Mouse (Mus musculus): ENCODE results near the gene Mtg1.

The Mtg1 gene

DNA sequence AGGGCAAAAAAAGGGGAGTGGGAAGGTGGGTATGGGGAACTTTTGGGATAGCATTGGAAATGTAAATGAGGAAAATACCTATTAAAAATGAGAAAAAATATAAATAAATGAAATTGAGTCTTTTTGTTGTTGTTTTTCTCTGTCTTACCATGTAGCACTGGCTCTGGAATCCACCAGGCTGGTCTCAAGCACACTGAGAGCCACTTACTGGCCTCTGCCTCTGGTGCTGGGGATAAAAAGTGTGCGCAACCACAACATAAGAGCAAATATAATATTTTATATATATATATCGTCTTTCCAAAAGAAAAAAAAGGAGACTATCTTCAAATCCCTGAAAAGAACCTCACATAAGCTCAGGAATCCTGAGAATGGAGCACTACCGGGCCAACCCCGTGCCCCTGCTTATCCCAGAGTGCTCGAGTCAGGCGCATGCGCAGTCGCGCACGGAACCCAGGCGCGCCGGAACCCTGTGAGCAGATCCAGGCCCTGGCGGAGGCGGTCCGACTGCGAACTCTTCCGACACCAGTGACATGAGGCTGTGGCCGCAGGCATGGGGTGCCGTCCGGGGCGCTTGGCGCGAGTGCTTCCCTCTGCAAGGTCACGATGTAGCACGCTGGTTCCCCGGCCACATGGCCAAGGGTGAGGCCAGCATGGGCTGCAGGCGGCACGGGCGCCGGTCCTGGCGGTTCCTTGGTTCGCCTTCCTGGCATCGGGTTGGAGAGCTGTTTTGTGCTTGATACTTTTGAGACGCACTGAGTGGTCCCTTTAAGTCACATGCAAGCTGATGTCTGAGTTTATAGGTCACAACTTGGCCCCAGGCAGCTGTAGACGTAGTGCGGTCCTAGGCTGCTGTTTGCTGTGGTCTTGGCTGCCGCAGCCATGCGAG, at the start of gene Mtg1:
TSS of gene Mtg1 (plus strand) at position 430 of the 886 bp plus-strand sequence.
- DNase-seq = peak; percentile 96

DNA sequence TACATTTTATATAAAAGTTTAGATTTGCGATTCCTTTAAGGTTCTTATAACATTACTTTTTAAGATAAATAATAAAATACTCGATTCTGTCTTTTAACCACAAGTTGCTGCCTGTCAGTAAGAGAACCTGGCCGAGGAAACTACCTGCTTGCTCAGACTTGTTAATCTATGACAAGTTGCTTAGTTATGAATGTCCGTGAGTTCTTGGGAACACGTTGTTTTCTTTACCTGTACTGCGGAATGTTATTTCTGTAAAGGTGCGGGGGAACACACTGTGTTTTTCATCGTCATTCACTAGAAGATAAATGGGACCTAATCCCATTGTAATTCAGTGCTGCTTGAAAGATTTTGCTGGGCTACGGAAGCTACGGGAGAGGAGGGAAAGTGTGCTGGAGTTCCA, 46.8 kb upstream of the Mtg1 start:
- no peak for DNase-seq

DNA sequence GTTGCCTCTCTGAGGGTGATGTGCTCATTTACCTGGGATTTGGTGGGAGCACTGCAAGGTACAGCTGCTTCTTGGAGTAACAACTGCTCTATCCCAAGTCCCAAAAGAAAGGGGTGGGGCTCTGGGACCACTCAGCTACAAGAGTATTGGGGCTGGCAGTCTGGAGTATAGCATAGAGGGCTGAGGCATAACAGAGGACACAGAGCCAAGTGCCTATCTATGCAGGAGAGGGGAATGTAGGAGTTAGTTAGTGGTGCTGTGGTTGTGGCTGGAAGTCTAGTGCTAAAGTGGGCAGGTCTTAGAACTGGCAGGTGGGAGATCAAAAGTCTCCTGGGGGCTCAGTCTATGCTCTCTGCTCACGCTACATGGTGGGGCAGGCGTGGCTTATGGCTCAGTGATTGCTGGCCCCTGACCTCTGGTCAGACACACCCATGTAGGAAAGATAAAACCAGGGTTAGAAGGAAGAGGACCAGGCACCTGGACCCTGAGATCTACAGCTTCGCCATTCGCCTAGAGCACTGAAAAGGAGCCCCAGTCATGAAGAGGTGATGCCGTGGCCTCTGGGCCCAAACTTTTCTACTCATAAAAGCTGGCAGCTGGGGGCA, 44.3 kb upstream of the Mtg1 start, which contains the start of gene Prap1:
TSS of gene Prap1 (plus strand) at position 472 of the 605 bp plus-strand sequence.
- no peak for DNase-seq

DNA sequence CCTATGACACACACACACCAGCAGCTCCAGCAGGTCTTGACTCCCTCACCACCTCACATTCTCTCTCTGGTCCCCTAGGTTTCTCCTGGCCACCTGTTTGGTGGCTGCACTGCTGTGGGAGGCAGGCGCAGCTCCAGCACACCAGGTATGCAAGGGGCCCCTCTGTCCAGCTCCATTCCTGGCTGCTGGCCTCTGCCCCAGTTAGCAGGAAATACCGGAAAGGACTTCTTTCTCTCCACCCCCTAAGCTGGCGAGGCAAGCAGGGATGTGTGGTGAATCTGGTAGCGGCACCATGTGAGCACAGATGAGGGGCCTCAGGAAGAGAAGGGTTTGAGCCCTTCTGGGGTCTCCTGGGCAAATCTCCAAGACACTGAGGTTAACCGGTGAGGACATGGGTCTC, 42.4 kb upstream of the Mtg1 start:
- DNase-seq = no peak

DNA sequence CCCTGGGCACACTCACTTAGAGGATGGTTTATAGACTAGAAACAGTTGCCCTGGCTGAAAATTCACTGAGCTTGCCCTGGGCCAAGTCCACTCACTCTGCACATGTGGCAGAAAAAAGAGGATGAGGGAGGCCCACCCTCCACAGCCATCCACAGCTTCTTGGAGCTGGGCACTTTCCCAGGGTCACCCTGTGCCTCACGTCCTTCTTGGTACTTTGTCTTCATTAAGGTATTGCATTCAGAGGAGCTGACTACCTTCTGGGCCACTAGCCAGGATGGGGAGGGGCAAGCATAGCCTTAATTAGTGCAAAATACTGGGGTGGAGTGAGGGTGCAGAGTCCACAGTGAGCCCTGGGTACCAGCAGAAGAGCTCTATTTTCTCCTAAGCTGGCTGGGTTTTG, 41.8 kb upstream of the Mtg1 start:
- no peak for DNase-seq

DNA sequence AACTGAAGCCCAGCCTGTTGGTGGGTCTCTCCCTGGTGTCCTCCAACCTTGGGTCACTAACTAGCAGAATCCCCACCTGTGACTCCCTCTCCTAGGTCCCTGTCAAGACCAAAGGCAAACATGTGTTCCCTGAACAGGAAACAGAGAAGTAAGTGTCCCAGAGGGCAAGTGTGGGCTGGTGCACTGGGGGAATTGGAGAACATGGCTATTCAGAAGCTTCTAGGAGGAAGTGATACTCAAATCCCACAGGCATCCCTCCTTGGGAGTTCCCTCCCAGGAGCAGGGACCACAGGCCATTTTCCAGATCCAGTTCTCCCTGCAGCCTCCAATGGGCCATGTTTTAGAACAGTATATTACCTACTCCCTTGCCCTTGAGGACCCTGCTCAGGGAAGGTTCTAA, 41.3 kb upstream of the Mtg1 start:
- DNase-seq = no peak

DNA sequence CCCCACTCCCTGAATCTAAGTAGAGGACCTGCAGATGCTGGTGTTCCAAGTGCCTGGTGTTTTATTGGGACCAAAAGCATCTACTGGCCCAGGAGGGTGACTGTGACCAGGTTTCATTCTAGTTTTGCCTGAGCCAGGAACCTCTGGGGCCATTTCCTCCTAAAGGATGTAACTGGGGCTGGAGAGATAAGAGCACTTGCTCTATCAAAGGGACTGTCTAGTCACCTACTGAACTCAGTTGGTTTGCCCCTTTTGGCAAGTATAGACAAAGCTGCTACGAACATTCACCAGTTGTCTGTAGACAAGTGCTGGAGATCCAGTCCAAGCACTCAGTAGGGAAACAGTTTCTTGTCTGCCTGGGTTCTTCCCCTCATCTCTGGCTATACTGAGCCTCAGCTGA, 38.9 kb upstream of the Mtg1 start:
- DNase-seq = no peak

DNA sequence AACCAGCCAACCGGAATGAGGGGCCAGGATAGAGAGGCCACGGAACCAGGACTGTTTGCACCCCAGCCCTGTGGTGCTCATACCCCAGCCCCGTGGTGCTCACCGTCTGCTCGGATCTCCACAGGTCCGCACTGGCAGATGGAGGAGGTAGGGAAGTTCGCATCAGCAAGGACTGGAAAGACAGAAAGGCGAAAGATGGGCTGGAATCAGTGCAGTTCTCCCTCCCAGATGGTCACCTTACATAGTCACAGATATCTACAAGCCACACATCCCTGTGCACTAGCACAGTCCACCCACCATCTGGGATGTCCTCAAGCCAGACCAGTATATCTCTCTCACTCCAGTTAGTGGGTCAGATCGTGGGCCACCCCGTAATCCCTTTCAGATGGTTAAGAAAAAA, 35.9 kb upstream of the Mtg1 start:
- DNase-seq = no peak

DNA sequence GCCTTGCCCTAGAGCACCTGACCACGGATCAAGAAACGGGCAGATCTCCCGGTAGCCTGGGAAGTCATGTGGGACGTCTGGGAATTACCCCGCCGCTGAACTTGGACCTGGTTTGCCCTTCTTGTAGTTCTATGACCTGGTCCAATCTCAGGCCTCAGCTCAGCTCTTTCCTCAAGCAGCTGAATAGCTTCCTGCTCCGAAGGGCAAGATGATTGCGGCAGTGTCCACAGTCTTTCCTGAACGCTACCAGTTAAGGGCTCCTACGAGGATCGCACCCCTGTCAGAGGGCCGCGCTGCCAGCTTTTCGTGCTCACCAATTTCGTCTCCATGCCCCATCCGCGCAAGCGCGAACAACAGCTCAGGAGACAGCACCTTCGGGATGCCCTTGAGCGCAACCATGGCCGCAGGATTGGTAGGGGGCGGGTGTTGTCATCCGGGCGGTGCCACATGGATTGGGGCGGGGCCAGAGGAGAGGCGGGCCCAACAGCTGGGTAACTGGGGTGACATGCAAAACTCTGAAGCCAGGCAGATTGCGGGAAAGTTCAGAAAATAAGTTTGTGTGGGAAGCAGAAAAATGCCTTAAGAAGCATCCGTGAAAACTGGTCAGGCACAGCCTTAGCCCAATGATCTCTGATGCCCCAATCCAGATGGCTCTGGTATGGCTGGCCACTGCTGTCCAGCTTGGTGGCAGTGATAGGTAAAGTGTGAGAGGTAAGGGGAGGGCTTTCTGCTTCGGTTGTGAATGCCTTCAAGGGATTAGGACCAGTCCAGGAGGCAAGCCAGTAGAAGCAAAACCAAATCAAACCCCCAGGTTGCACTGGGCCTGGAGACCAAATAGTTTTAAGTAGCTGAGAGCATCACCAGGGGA, 35.1 kb upstream of the Mtg1 start, which contains the start of gene Fuom:
TSS of gene Fuom (minus strand) at position 449 of the 868 bp plus-strand sequence.
- peak; percentile 93 for DNase-seq

DNA sequence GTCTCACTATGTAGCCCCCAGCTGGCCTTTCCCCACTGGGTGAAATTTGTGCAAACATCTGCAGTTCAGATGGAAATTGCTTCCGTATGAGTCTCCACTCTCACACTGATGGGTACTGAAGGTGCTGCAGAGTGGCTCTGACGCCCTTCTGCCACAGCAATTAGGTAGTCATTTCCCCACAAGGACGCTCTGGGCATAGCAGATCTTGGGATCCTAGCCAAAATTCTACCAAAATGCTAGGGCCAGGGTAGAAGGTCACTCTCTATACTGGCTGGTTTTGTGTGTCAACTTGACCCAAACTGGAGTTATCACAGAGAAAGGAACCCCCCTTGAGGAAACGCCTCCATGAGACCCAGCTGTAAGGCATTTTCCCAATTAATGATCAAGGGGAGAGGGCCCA, 33.4 kb upstream of the Mtg1 start:
- no peak for DNase-seq

DNA sequence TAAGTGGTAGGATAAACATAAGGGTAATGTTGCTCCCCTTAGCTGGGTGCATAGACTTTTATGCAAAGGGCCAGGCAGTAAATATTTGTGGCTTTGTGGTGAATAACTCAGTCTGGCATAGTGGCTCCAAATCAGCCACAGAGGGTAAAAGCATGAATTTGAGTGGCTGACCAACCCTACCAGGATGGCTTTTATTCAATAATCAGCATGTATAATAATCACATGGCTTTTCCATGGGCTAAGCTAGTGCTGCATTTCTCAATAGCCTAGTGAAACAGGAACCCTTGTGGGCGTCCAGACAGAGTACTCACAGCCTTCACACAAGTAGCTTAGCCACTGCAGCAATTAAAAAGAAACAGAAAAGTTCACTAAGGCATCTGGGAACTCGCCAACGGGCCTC, 25.4 kb upstream of the Mtg1 start:
- no peak for DNase-seq

DNA sequence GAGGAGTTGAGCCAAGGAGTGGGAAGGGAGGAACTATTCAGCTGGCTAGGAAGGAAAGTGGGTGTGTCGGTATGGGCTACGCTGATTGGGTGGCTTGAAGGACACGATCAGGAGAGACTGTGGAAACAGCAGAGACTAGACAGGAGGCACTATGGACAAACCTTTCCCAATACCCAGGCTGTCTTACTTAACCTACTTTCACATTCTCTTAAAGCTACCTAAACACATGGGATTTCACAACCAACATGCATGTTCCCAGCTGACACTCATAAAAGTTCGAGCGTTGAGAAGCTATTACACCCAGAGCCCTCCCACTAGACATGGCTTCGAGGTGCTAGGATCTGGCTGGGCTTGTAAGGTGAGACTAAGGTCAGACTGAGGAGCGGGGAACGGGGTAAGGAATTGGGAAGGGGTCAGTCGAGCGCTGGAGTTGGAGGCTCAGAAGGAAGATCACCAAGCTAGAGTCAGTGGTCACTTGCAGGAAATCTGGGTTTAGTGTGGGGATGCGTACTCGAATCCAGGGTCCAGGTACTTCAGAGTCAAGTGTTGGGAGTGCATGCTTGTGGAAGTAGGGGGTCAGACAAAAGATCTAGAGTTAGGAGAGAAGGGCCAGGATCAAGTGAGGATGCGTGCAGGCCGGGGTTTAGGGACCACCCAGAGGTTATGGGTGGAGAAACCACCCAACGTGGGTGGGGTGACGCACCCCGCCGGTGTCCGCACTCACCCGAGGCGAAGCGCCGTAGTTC, 21.6 kb upstream of the Mtg1 start, which contains the start of gene Paox:
TSS of gene Paox (plus strand) at position 217 of the 746 bp plus-strand sequence.
- peak; percentile 83 for DNase-seq

DNA sequence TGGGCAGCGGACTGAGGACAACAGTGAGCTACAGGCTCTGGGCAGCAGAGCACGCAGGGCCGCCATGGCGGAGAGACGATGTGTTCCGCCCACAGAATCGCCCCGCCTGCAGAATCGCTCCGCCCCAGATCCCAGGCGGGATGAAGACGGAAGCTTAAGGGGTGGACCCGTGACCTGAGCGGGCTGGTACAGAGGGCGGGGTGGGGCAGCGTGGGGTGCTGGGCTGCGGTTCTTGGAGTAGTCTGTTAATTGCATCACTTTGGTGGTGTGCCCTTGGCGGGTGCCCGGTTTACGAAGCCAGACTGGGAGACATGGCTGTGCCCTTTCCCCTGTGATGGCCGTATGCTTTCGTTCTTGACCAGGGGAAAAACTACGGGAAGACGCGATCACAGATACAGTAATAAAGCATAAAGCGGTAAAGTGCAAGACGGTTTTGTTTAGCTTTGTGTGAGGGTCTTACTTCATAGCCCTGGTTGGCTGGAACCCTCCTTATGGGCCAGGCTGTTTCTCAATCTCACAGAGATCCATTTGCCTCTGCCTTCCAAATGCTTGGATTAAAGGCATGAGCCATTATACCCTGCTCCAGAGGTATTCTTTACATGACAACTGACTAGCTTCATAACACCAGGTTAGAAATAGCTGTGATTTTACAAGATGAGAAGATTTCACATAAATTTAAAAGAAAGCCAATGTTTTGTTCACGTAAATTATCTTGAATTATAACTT, 20.9 kb upstream of the Mtg1 start, which contains the start of gene Echs1:
TSS of gene Echs1 (minus strand) at position 148 of the 726 bp plus-strand sequence.
- DNase-seq = peak; percentile 96

DNA sequence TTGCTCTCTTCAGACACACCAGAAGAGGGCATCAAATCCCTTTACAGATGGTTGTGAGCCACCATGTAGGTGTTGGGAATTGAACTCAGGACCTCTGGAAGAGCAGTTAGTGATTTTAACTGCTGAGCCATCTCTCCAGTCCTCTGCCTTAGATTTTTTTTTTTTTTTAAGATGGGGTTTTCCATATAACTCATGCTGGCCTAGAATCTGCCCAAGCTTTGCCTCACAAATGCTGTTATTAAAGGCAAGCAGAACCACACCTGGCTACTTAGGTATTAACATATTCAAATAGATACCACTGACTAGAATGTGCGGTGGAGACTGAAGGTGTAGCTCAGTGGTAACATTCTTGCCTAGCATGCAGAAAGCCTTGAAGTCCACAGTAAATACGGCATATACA, 16.9 kb upstream of the Mtg1 start:
- DNase-seq = no peak

DNA sequence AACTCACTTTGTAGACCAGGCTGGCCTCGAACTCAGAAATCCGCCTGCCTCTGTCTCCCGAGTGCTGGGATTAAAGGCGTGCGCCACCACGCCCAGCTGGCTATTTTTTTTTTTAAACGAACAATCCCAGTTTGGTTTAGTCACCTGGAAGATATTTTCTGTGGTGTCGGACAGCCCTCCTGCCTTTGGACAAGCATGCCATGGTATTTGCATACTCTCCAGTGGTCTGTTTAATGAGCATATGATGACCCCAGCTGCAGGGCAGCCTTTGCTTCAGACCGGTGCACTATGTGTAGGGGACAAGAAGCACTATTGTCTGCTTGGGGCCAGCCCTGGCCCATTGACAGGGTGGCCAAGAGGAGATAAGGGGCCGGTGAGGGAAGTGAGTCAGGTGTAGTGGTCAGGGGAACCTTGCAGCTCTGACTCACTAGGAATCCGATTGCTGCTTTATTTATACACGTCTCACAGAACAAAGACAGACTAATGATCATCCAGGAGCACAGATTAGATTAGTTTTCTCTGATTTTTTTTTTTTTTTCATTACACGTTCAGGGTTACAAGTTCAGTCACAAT, 15.9 kb upstream of the Mtg1 start:
- DNase-seq = no peak

DNA sequence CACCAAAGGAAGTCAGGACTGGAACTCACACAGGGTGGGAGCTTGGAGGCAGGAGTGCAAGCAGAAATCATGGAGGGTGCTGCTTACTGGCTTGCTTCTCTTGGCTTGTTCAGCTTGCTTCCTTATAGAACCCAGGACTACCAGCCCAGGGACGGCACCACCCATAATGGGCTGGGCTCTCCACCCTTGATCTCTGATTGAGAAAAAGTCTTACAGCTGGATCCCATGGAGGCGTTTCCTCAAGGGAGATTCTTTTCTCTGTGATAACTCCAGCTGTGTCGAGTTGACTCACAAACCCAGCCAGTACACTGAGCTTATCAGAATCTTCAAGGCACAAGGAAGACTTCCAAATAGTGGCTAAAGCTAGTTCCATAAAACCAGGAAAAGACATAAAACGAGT, 14.6 kb upstream of the Mtg1 start:
- DNase-seq = no peak

DNA sequence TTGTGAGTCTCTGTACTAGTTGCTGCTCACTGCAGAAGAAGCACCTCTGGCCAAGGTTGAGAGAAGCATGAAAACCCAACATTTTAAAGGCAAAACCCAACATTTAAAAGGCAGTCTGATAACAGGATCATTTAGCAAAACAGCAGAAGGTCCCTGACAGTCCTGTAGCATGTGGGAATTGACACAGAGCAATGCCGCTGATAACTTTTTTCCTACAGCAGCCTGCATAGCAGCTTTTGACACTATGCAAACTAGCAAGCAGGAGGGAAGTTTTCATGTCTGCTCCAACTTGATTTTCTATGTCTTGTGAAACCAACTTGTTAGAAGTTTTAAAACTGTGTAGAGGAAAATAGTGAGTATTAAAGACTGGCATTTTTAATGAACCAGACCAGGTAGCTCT, 13.0 kb upstream of the Mtg1 start:
- no peak for DNase-seq

DNA sequence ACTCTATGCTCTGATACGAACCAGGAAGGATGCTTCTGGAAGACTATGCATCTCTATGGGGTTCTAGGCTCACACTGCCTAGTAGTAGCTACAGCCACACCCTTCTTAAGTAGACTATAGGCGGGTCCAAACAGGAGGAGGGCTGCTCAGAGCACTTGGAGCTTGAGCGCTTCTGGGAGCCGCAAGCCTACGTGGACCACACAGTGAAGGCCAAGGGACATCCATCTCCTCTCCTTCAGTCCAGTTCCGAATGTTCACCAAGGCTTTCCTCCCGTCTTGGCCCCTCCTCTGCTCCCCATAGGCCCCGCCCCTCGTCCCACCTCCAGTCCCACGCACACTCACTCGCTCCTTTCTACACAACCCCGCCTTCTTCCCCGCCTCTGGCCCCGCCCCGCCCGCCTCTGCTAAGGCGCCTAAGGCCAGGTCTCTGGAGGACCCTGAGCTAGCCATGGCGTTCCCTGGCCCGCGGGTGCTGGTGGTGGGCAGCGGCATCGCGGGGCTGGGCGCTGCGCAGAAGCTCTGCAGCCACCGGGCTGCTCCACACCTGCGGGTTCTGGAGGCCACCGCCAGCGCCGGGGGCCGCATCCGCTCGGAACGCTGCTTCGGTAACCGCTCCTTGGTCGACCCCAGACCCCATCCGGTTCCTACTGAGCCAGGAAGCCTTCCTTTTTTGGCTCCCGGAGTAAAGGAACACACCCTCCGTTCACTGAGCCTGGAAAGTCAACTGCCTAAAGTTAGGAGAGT, 11.9 kb upstream of the Mtg1 start:
- peak; percentile 98 for DNase-seq

DNA sequence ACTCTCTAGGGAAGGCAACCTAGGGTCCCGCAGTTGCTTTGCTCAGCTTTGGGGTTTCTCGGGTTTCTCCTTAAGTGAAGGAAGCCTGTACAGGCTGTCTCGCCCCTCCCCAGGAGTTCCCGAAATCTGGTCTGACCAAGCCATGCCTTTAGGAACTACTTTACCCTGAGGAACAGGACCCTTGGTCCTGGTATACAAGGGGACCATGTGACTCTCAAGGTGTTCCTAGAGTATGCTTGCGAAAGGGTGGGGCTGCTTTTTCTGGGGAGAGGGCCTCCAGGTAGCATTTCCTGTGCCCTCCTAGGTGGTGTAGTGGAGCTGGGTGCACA, 11.4 kb upstream of the Mtg1 start:
- DNase-seq = no peak

DNA sequence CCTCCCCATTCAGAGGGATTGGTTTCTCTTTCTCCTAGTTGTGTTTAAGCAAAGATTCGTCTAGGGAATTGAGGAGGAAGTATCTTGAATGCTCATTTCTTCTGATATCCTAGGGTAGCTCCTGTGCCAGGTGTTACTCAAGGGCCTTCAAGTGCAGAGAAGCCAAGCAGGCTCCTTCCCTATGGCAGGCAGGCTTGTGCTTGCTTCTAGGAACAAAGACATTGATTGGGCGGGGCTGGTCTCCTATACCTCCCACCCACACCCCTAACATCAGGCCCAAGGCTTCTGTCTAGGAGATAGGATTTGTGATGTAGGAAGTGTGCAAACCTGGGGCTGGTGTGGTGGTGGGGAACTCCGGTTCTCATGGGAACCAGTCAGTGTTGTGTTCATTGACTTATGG, 10.4 kb upstream of the Mtg1 start:
- no peak for DNase-seq

DNA sequence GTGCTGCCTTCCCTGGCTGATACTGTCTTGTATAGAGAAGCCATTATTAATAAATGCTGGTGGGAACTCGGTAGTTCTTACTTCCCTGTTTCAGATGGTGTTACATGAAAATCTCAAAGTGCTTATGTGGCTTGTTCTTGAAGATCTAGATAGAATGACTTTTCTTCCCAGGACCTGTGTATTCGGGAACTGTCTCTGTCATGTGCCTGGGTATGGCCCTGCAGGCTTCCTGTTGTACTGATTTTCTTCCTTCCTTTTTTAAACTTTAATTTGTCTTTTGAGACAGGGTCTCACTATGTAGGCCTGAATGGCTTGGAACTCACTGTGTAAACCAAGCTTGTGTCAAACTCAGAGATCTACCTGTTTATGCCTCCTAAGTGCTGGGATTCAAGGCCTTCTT, 9.5 kb upstream of the Mtg1 start:
- DNase-seq = no peak
